Mouse (Mus musculus) layer of hippocampus, adult 18-20 months (tissue): ENCODE data around the gene Lrrn2. TPM values are rescaled to one million over a fixed set of nuclear protein-coding genes. Genes with fewer than 3 reads are reported as not detected.

ENCODE experiments used
- DNase-seq, 2 experiments: peaks; one replicate each; pipeline ENCODE4 v3.0.0; 2022; ENCODE audit warnings: low spot score in 2 of 2
- total RNA-seq, 2 experiments: library from RNA; stranded (reverse); gene quantifications; 2 replicates each; pipeline ENCODE4 v1.2.3; 2021

Lrrn2 gene
- total RNA-seq, 2 experiments from 2014 or later, result 213 to 214 TPM

- DNase-seq, result no peak
Observed at GRCm38 (mm10) chr1:132881836-132882235, 1.8 kb downstream of the Lrrn2 start.

GRCm38 (mm10) chr1:132885701-132886100 is 5.6 kb downstream of the Lrrn2 start:
- no peak for DNase-seq

- DNase-seq, result no peak
Observed at GRCm38 (mm10) chr1:132886626-132887025, 6.6 kb downstream of the Lrrn2 start.

GRCm38 (mm10) chr1:132888811-132889210 is 8.7 kb downstream of the Lrrn2 start:
- no peak for DNase-seq

- DNase-seq, result peak; percentile 56 to 71
Observed at GRCm38 (mm10) chr1:132890161-132890794, 10.2 kb downstream of the Lrrn2 start.

- peak; percentile 74 to 78 for DNase-seq
Observed at GRCm38 (mm10) chr1:132892065-132892464, 12.0 kb downstream of the Lrrn2 start.

- DNase-seq, result no peak
Observed at GRCm38 (mm10) chr1:132893311-132894077, 13.4 kb downstream of the Lrrn2 start.

GRCm38 (mm10) chr1:132899029-132899428 is 19.0 kb downstream of the Lrrn2 start:
- no peak for DNase-seq

- no peak for DNase-seq
Observed at GRCm38 (mm10) chr1:132899626-132900025, 19.6 kb downstream of the Lrrn2 start.

GRCm38 (mm10) chr1:132900945-132901344 is 20.9 kb downstream of the Lrrn2 start:
- no peak for DNase-seq

GRCm38 (mm10) chr1:132903519-132903918 is 23.4 kb downstream of the Lrrn2 start:
- no peak for DNase-seq

GRCm38 (mm10) chr1:132909090-132909489 is 29.0 kb downstream of the Lrrn2 start:
- DNase-seq, result no peak

- DNase-seq, result no peak
Observed at GRCm38 (mm10) chr1:132909951-132910350, 29.9 kb downstream of the Lrrn2 start.

GRCm38 (mm10) chr1:132910414-132911041 is 30.5 kb downstream of the Lrrn2 start:
- no peak for DNase-seq

GRCm38 (mm10) chr1:132915849-132916493 is 35.9 kb downstream of the Lrrn2 start:
- DNase-seq, result peak; percentile 86 to 94

- no peak for DNase-seq
Observed at GRCm38 (mm10) chr1:132917554-132917953, 37.5 kb downstream of the Lrrn2 start.

GRCm38 (mm10) chr1:132918117-132918680 is 38.1 kb downstream of the Lrrn2 start:
- no peak for DNase-seq

GRCm38 (mm10) chr1:132919258-132919657 is 39.2 kb downstream of the Lrrn2 start:
- DNase-seq, result no peak

GRCm38 (mm10) chr1:132921071-132921470 is 41.0 kb downstream of the Lrrn2 start:
- DNase-seq, result no peak

- no peak for DNase-seq
Observed at GRCm38 (mm10) chr1:132922257-132922656, 42.2 kb downstream of the Lrrn2 start.

- no peak for DNase-seq
Observed at GRCm38 (mm10) chr1:132925270-132925669, 45.2 kb downstream of the Lrrn2 start.
